Mouse (Mus musculus): ENCODE measurements around the gene Ascc1. TPM values are rescaled to one million over a fixed set of nuclear protein-coding genes. Genes with fewer than 3 reads are reported as not detected.

Gene Ascc1
- total and polyA plus RNA-seq, 2 experiments from 2014 or later, result 13.5 to 50.1 TPM

DNA sequence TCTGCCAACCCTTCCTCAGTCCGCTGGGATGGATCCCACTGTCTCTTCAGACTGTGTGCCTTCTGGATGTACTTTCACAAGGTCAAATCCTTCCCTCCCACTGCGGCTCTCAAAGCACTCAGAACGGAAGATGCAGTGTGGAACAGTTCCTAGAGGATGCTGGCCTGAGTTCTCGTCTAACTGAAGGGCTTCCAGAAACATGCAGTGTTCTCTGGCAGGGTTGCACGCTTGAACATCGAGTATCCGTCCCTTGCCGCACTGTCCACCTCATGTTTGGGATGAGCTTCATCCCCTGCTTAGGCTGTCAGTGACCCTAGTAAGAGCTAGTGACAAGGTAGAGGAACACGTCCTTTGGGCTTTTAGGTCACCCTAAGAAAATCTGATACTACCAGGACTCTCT is 94.5 kb downstream of the Ascc1 start:
- no peak for TF ChIP-seq CTCF (IDR thresholded peaks at IDR 0.05)
- H3K36me3 ChIP-seq (ENCODE audit: insufficient read depth, low read length), result no peaks in the 10 kb centered on the region; the same call in 1 of the 2 replicates
- H3K4me3 ChIP-seq (ENCODE audit: low read depth, low read length), result no peak overlapping the region
- ATAC-seq (ENCODE audit: low FRiP score), result no peak
- H3K27me3 ChIP-seq (ENCODE audit: insufficient read depth, low read length), result no peaks in the 10 kb centered on the region
- WGBS, result 91% methylated on average over 9 of the region's 9 CpGs
- H3K27ac ChIP-seq (ENCODE audit: low read depth, low read length), result no peak overlapping the region
- H3K9me3 ChIP-seq (ENCODE audit: low read length), result no peaks in the 10 kb centered on the region
- DNase-seq (ENCODE audit: low spot score), result no peak
- no peak overlapping the region for H3K9ac ChIP-seq (replicated peaks; ENCODE audit: low read length, poor library complexity, severe bottlenecking)
- no peak overlapping the region for H3K4me2 ChIP-seq (ENCODE audit: low read depth, low read length, poor library complexity, severe bottlenecking)
- H3K4me1 ChIP-seq (ENCODE audit: insufficient read depth, low read length), result no peaks in the 10 kb centered on the region

- Histone ChIP-seq H3K27me3 (ENCODE audit: insufficient read depth, low read length) (no peaks in the 10 kb centered on the region), H3K4me3 (ENCODE audit: low read depth, low read length) (no peak overlapping the region), H3K27ac (ENCODE audit: low read depth, low read length) (no peak overlapping the region), H3K9me3 (ENCODE audit: low read length) (no peaks in the 10 kb centered on the region), H3K4me1 (ENCODE audit: insufficient read depth, low read length) (no peaks in the 10 kb centered on the region), H3K9ac (replicated peaks; ENCODE audit: low read length, poor library complexity, severe bottlenecking) (no peak overlapping the region), H3K4me2 (ENCODE audit: low read depth, low read length, poor library complexity, severe bottlenecking) (no peak overlapping the region), H3K36me3 (ENCODE audit: insufficient read depth, low read length) (no peaks in the 10 kb centered on the region; the same call in 1 of the 2 replicates)
- WGBS, result 89% methylated on average over 5 of the region's 5 CpGs
- DNase-seq (ENCODE audit: low spot score) (no peak), ATAC-seq (ENCODE audit: low FRiP score) (no peak)
- TF ChIP-seq CTCF (IDR thresholded peaks at IDR 0.05), result no peak
Measured at GRCm38 (mm10) chr10:60097774-60098173, 95.2 kb downstream of the Ascc1 start.

DNA sequence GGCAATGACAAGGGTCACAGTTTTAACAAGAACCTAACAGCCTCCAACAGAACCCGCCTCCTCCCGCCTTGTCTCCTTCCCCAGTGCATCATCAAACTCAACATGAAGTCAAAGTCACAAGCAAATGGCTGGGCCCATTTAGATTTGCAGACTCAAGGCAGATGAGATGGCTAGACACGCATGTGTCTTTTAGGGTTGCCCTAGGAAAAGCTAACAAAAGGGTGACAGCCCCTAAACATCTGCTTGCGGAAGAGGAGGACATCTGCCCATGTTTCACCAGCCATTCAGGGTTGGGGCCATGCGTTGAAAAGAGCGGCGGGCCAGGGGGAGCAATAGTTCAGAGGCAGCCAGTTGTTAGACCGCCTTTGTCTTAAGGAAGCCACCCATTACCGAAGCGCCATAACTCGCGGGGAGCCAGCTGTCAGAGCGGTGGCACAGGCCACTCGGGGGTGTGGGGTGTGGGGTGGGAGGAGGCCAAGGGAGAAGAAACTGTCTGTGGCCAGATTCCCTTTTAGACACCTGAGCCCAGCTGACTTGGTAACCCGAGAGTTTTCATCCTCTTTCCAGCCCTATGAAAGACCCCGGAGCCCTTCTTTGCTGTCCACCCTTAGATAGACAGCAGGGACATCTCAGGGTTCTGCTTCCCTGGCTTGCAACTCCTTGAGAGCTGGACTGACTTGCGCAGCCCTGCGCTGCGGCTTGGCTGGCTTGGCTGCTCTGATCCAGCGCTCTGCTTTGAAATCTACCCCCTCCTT is 103.0 kb downstream of the Ascc1 start:
- Histone ChIP-seq H3K9ac (replicated peaks; ENCODE audit: low read length, poor library complexity, severe bottlenecking) (peak overlapping the region; percentile 99), H3K27ac (ENCODE audit: low read depth, low read length) (peak overlapping the region; percentile 98), H3K4me2 (ENCODE audit: low read depth, low read length, poor library complexity, severe bottlenecking) (peak overlapping the region; percentile 94), H3K4me1 (ENCODE audit: insufficient read depth, low read length) (peaks cover 24% of the 10 kb centered on the region), H3K27me3 (ENCODE audit: insufficient read depth, low read length) (no peaks in the 10 kb centered on the region), H3K36me3 (ENCODE audit: insufficient read depth, low read length) (no peaks in the 10 kb centered on the region), H3K4me3 (ENCODE audit: low read depth, low read length) (peak overlapping the region; percentile 79), H3K9me3 (ENCODE audit: low read length) (no peaks in the 10 kb centered on the region)
- DNase-seq (ENCODE audit: low spot score) (no peak), ATAC-seq (ENCODE audit: low FRiP score) (peak; percentile 14; the same call in 1 of the 2 replicates)
- WGBS, result 13% methylated on average over 20 of the region's 20 CpGs
- no peak for TF ChIP-seq CTCF (IDR thresholded peaks at IDR 0.05)

DNA sequence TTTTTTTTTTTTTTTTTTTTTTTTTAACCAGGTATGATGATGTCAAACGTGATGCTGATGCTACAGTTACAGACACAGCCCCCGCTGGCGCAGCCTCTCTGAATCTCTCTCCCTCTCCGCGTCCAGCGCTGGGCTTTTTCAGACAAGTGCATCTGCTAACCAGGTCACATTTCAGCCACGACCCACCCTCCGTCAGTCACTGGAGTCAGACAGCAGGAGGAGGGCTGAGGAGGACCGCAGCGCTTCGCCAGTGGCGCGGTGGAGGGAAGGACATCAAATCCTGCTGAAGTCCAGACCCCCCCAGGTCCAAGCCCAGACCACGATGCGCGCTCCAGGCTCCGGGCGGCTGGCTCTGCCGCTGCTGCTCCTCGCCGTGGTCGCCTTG is 103.5 kb downstream of the Ascc1 start, which contains the start of gene Spock2:
Gene Spock2 (plus strand): TSS at position 74 of the 385 bp plus-strand sequence.
- H3K9ac ChIP-seq (replicated peaks; ENCODE audit: low read length, poor library complexity, severe bottlenecking), result peak within 1 kb of the TSS; percentile 99
- no peak for TF ChIP-seq CTCF (IDR thresholded peaks at IDR 0.05)
- peak within 1 kb of the TSS; percentile 79 for H3K4me3 ChIP-seq (ENCODE audit: low read depth, low read length)
- peak within 1 kb of the TSS; percentile 94 for H3K4me2 ChIP-seq (ENCODE audit: low read depth, low read length, poor library complexity, severe bottlenecking)
- DNase-seq (ENCODE audit: low spot score), result peak; percentile 91
- no peaks in the 10 kb centered on the region for H3K9me3 ChIP-seq (ENCODE audit: low read length)
- WGBS, result under 1% methylated on average over 19 of the region's 22 CpGs
- peak; percentile 83 for ATAC-seq (ENCODE audit: low FRiP score)
- no peaks in the 10 kb centered on the region for H3K27me3 ChIP-seq (ENCODE audit: insufficient read depth, low read length)
- H3K4me1 ChIP-seq (ENCODE audit: insufficient read depth, low read length), result peaks cover 28% of the 10 kb centered on the region
- H3K27ac ChIP-seq (ENCODE audit: low read depth, low read length), result peak within 1 kb of the TSS; percentile 98
- H3K36me3 ChIP-seq (ENCODE audit: insufficient read depth, low read length), result no peaks in the 10 kb centered on the region

DNA sequence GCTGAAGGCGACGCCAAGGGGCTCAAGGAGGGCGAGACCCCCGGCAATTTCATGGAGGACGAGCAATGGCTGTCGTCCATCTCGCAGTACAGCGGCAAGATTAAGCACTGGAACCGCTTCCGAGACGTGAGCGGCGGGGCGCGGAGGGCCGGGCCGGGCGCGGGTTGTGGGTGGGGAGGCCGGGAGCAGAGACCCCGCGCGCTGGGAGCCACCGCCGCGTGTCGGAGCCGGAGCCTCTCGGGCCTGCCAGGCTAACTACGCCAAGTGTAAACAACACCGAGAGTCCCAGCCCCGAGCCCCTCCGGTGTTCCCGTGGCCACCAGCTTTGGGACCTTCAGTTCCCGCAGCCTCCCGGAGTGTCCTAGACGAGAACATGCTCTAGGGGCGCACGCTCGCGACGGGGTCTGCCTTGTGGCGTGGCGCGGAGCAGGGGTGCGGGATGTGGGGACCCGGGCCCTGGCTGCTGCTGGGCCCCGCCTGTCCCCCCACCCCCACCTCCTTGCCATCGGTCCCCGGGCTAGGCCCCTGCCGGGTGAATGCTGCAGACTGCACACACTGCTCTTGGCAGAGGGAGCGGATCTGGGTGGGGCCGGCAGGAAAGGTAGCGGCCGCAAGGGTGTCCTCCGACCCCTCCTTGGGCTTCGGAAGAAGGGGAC is 104.1 kb downstream of the Ascc1 start:
- H3K27me3 ChIP-seq (ENCODE audit: insufficient read depth, low read length), result no peaks in the 10 kb centered on the region
- WGBS, result under 1% methylated on average over 51 of the region's 57 CpGs
- H3K4me3 ChIP-seq (ENCODE audit: low read depth, low read length), result peak overlapping the region; percentile 79
- H3K4me1 ChIP-seq (ENCODE audit: insufficient read depth, low read length), result peaks cover 30% of the 10 kb centered on the region
- peak overlapping the region; percentile 98 for H3K27ac ChIP-seq (ENCODE audit: low read depth, low read length)
- no peaks in the 10 kb centered on the region for H3K9me3 ChIP-seq (ENCODE audit: low read length)
- TF ChIP-seq CTCF (IDR thresholded peaks at IDR 0.05), result peak; percentile 55
- H3K36me3 ChIP-seq (ENCODE audit: insufficient read depth, low read length), result 0 out of 2 replicates have a peak, but pooled peaks cover 2% of the 10 kb centered on the region
- DNase-seq (ENCODE audit: low spot score) (peak; percentile 71), ATAC-seq (ENCODE audit: low FRiP score) (peak; percentile 79)
- H3K9ac ChIP-seq (replicated peaks; ENCODE audit: low read length, poor library complexity, severe bottlenecking), result peak overlapping the region; percentile 99
- peak overlapping the region; percentile 94 for H3K4me2 ChIP-seq (ENCODE audit: low read depth, low read length, poor library complexity, severe bottlenecking)

DNA sequence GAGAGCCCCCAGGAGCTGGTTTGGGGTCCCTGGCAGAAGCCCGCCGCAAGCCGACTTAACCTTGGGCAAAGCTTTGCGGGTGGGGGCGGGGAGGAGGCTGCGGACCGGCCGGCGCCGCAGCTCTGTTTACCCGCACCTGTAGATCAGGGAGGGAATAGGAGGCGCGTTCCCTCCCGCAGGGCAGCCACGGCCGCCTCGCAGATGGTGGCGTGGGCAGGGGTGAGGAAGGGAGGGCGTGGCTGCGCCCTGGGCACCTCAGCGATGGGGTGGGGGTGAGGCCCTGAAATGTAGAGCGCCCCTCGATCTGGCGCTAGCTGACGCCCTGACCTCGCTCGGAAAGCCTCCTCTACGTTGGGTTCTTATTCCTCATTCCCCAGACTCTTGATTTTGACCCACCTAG is 104.8 kb downstream of the Ascc1 start:
- TF ChIP-seq CTCF (IDR thresholded peaks at IDR 0.05), result no peak
- Histone ChIP-seq H3K4me1 (ENCODE audit: insufficient read depth, low read length) (peaks cover 30% of the 10 kb centered on the region), H3K36me3 (ENCODE audit: insufficient read depth, low read length) (0 out of 2 replicates have a peak, but pooled peaks cover 2% of the 10 kb centered on the region), H3K4me2 (ENCODE audit: low read depth, low read length, poor library complexity, severe bottlenecking) (peak overlapping the region; percentile 94), H3K9me3 (ENCODE audit: low read length) (no peaks in the 10 kb centered on the region), H3K27me3 (ENCODE audit: insufficient read depth, low read length) (no peaks in the 10 kb centered on the region), H3K27ac (ENCODE audit: low read depth, low read length) (peak overlapping the region; percentile 98), H3K4me3 (ENCODE audit: low read depth, low read length) (peak overlapping the region; percentile 79), H3K9ac (replicated peaks; ENCODE audit: low read length, poor library complexity, severe bottlenecking) (peak overlapping the region; percentile 99)
- 2% methylated on average over 28 of the region's 28 CpGs for WGBS
- DNase-seq (ENCODE audit: low spot score) (peak; percentile 37), ATAC-seq (ENCODE audit: low FRiP score) (0 out of 2 replicates have a peak, but pooled peaks have one; percentile 1)
